Mouse (Mus musculus) small intestine, adult 2 months (tissue): ENCODE results near the gene Gorasp2.

Experiments
- CTCF ChIP-seq: fragments of 200-500 bp; IDR thresholded peaks from 2 replicates; pipeline ENCODE4 v1.5.1; 2012; ENCODE audit warnings: low read depth, mild to moderate bottlenecking, control low read depth, inconsistent platforms, low read length, moderate library complexity, mixed read lengths; ENCODE audit not compliant: insufficient replicate concordance, insufficient read length; ENCODE audit errors: extremely low read depth
- POLR2A ChIP-seq: fragments of 200-500 bp; IDR thresholded peaks from 2 replicates; pipeline ENCODE4 v1.6.1; 2012; ENCODE audit warnings: low read depth, mild to moderate bottlenecking, control low read depth, inconsistent platforms, low read length, moderate library complexity

DNA sequence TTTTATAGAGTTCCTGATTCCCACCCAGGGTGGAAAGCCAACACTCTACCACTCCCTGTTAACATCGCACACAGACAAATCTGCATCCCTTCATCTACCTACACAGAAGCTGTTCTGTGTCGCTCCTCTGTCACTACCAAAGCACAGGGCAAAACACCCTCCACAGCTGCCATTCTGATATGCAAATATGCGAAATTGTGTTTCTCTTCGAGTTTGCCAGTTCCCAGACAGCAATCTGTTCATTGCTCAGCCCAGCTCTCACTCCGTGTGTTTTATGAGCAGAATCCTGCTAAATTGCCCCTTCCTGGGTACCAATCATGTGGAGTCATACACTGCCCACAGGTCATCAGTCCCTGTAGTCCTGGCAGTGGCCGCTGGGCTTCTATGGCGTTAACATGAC lies 4.3 kb upstream of the Gorasp2 start:
- TF ChIP-seq POLR2A (no peak), CTCF (no peak)
